Mouse (Mus musculus) forebrain, embryonic 13.5 days (tissue): ENCODE measurements around the gene Itga7. TPM values are rescaled to one million over a fixed set of nuclear protein-coding genes. Genes with fewer than 3 reads are reported as not detected.
A peak's percentile ranks its signal among the peaks of the same experiment; 100 is the strongest.

Source experiments
- ATAC-seq: fragments of 200-750 bp; cut with Nextera tagmentation; 2 replicates; pipeline ENCODE4 v1.8.0; 2017
- H3K27ac ChIP-seq: fragments of 300-500 bp; sonication (generic); 2 replicates; pipeline ENCODE4 v1.5.1; 2015; ENCODE audit warnings: inconsistent platforms, mild to moderate bottlenecking, moderate library complexity
- H3K27me3 ChIP-seq: fragments of 300-500 bp; sonication (generic); 2 replicates; pipeline ENCODE4 v1.6.1; 2015; ENCODE audit warnings: mild to moderate bottlenecking, inconsistent platforms
- H3K36me3 ChIP-seq: fragments of 300-500 bp; sonication (generic); 2 replicates; pipeline ENCODE4 v1.6.1; 2015; ENCODE audit warnings: mild to moderate bottlenecking, inconsistent platforms; ENCODE audit not compliant: poor library complexity, severe bottlenecking
- H3K4me1 ChIP-seq: fragments of 300-500 bp; sonication (generic); 2 replicates; pipeline ENCODE4 v1.6.1; 2015; ENCODE audit warnings: inconsistent platforms
- H3K4me2 ChIP-seq: fragments of 300-500 bp; sonication (generic); 2 replicates; pipeline ENCODE4 v1.6.1; 2015; ENCODE audit warnings: inconsistent platforms, mild to moderate bottlenecking, moderate library complexity
- H3K4me3 ChIP-seq: fragments of 300-500 bp; sonication (generic); 2 replicates; pipeline ENCODE4 v1.5.1; 2015; ENCODE audit warnings: mild to moderate bottlenecking, inconsistent platforms
- H3K9ac ChIP-seq: fragments of 300-500 bp; sonication (generic); 2 replicates; pipeline ENCODE4 v1.6.1; 2015; ENCODE audit warnings: mild to moderate bottlenecking, inconsistent platforms
- H3K9me3 ChIP-seq: fragments of 300-500 bp; sonication (generic); replicated peaks from 2 replicates; pipeline ENCODE4 v1.6.1; 2016; ENCODE audit warnings: inconsistent platforms
- WGBS: fragments of 180-500 bp; shearing (Covaris S2); methylation state at CpG from one replicate; pipeline ENCODE4 v1.1.7; 2015; 5-methylcytosine and 5-hydroxymethylcytosine counted together
- polyA plus RNA-seq: library from polyadenylated mRNA; unstranded; fragments of >200 nt; fragmentation: Nextera tagmentation; extraction: Ambion mirVana; gene quantifications from 2 replicates; pipeline ENCODE4 v1.2.1, GENCODE M21; 2015

Gene Itga7
- 0.63 and 0.83 TPM in 2 replicates for polyA plus RNA-seq

- Histone ChIP-seq H3K4me1 (peaks cover 23% of the 10 kb centered on the region), H3K27me3 (peaks cover 87% of the 10 kb centered on the region), H3K9me3 (no peaks in the 10 kb centered on the region), H3K27ac (no peak within 1 kb of the TSS), H3K4me2 (peak within 1 kb of the TSS; percentile 69), H3K4me3 (peak within 1 kb of the TSS; percentile 38), H3K36me3 (no peaks in the 10 kb centered on the region), H3K9ac (peak within 1 kb of the TSS; percentile 50)
- ATAC-seq: peak; percentile 80
- under 1% methylated on average over 26 of the region's 26 CpGs for WGBS
Observed at GRCm38 (mm10) chr10:128933574-128933973, at the start of gene Itga7. Gene Itga7, plus strand, starts transcription at chr10:128933818.

GRCm38 (mm10) chr10:128888941-128889827 is 44.4 kb upstream of the Itga7 start:
- H3K36me3 ChIP-seq: peaks cover 36% of the 10 kb centered on the region
- WGBS: 3% methylated on average over 5 of the region's 7 CpGs
- peak overlapping the region; percentile 95 for H3K27ac ChIP-seq
- ATAC-seq: peak; percentile 42
- no peaks in the 10 kb centered on the region for H3K9me3 ChIP-seq
- H3K4me2 ChIP-seq: peak overlapping the region; percentile 91
- H3K9ac ChIP-seq: peak overlapping the region; percentile 83
- H3K27me3 ChIP-seq: no peaks in the 10 kb centered on the region
- H3K4me1 ChIP-seq: peaks cover 45% of the 10 kb centered on the region
- H3K4me3 ChIP-seq: peak overlapping the region; percentile 68

GRCm38 (mm10) chr10:128889846-128890245 is 43.8 kb upstream of the Itga7 start:
- Histone ChIP-seq H3K4me3 (peak overlapping the region; percentile 68), H3K36me3 (peaks cover 30% of the 10 kb centered on the region), H3K4me1 (peaks cover 45% of the 10 kb centered on the region), H3K27me3 (no peaks in the 10 kb centered on the region), H3K4me2 (peak overlapping the region; percentile 91), H3K9ac (peak overlapping the region; percentile 83), H3K9me3 (no peaks in the 10 kb centered on the region), H3K27ac (peak overlapping the region; percentile 95)
- 0% methylated on average over 1 of the region's 2 CpGs for WGBS
- no peak for ATAC-seq

- Histone ChIP-seq H3K9ac (peak overlapping the region; percentile 83), H3K27me3 (peaks cover 1% of the 10 kb centered on the region; the same call in 1 of the 2 replicates), H3K4me3 (peak overlapping the region; percentile 68), H3K4me2 (peak overlapping the region; percentile 91), H3K4me1 (peaks cover 47% of the 10 kb centered on the region), H3K27ac (peak overlapping the region; percentile 95), H3K9me3 (no peaks in the 10 kb centered on the region), H3K36me3 (peaks cover 22% of the 10 kb centered on the region)
- ATAC-seq: 0 out of 2 replicates have a peak, but pooled peaks have one; percentile 3
- WGBS: 0% methylated on average over 40 of the region's 40 CpGs
Observed at GRCm38 (mm10) chr10:128890383-128891295, 43.0 kb upstream of the Itga7 start.

- Histone ChIP-seq H3K4me3 (peak within 1 kb of the TSS; percentile 68), H3K4me2 (peak within 1 kb of the TSS; percentile 91), H3K27ac (peak within 1 kb of the TSS; percentile 95), H3K9ac (peak within 1 kb of the TSS; percentile 83), H3K27me3 (peaks cover 10% of the 10 kb centered on the region), H3K36me3 (peaks cover 13% of the 10 kb centered on the region), H3K9me3 (no peaks in the 10 kb centered on the region), H3K4me1 (peaks cover 55% of the 10 kb centered on the region)
- peak; percentile 88 for ATAC-seq
- WGBS: 1% methylated on average over 41 of the region's 89 CpGs
Observed at GRCm38 (mm10) chr10:128891296-128892094, 42.1 kb upstream of the Itga7 start, which contains the start of gene Gdf11. Gene Gdf11, minus strand, starts transcription at chr10:128891718.

- peaks cover 55% of the 10 kb centered on the region for H3K4me1 ChIP-seq
Observed at GRCm38 (mm10) chr10:128892246-128892645, 41.4 kb upstream of the Itga7 start.

GRCm38 (mm10) chr10:128895437-128895836 is 38.2 kb upstream of the Itga7 start:
- no peak overlapping the region for H3K27ac ChIP-seq
- no peaks in the 10 kb centered on the region for H3K9me3 ChIP-seq
- peak overlapping the region; percentile 34 for H3K4me2 ChIP-seq
- peaks cover 25% of the 10 kb centered on the region for H3K4me1 ChIP-seq
- H3K27me3 ChIP-seq: peaks cover 16% of the 10 kb centered on the region
- WGBS: under 1% methylated on average over 9 of the region's 9 CpGs
- 0 out of 2 replicates have a peak overlapping the region, but pooled peaks have one; percentile 14 for H3K4me3 ChIP-seq
- no peak overlapping the region for H3K9ac ChIP-seq
- 0 out of 2 replicates have a peak, but pooled peaks have one; percentile 14 for ATAC-seq
- no peaks in the 10 kb centered on the region for H3K36me3 ChIP-seq

More at GRCm38 (mm10) chr10:128892246-128892645, 41.4 kb upstream of the Itga7 start:
- peak overlapping the region; percentile 95 for H3K27ac ChIP-seq
- peak; percentile 20 for ATAC-seq
- peak overlapping the region; percentile 68 for H3K4me3 ChIP-seq
- peak overlapping the region; percentile 83 for H3K9ac ChIP-seq
- peak overlapping the region; percentile 91 for H3K4me2 ChIP-seq
- 3% methylated on average over 9 of the region's 9 CpGs for WGBS
- H3K36me3 ChIP-seq: peaks cover 8% of the 10 kb centered on the region; the same call in 1 of the 2 replicates
- no peaks in the 10 kb centered on the region for H3K9me3 ChIP-seq
- H3K27me3 ChIP-seq: peaks cover 16% of the 10 kb centered on the region

GRCm38 (mm10) chr10:128895952-128896693 is 37.5 kb upstream of the Itga7 start:
- ATAC-seq: peak; percentile 14; the same call in 1 of the 2 replicates
- WGBS: 5% methylated on average over 17 of the region's 17 CpGs
- peak overlapping the region; percentile 14 for H3K4me3 ChIP-seq
- H3K4me1 ChIP-seq: peaks cover 20% of the 10 kb centered on the region
- no peak overlapping the region for H3K27ac ChIP-seq
- H3K9ac ChIP-seq: peak overlapping the region; percentile 23; the same call in 1 of the 2 replicates
- H3K9me3 ChIP-seq: no peaks in the 10 kb centered on the region
- peak overlapping the region; percentile 34 for H3K4me2 ChIP-seq
- no peaks in the 10 kb centered on the region for H3K36me3 ChIP-seq
- peaks cover 16% of the 10 kb centered on the region for H3K27me3 ChIP-seq

GRCm38 (mm10) chr10:128896807-128897206 is 36.8 kb upstream of the Itga7 start:
- Histone ChIP-seq H3K36me3 (no peaks in the 10 kb centered on the region), H3K4me2 (0 out of 2 replicates have a peak overlapping the region, but pooled peaks have one; percentile 34), H3K27me3 (peaks cover 16% of the 10 kb centered on the region), H3K9me3 (no peaks in the 10 kb centered on the region), H3K27ac (no peak overlapping the region), H3K9ac (no peak overlapping the region), H3K4me1 (peaks cover 20% of the 10 kb centered on the region), H3K4me3 (no peak overlapping the region)
- 53% methylated on average over 1 of the region's 1 CpGs for WGBS
- ATAC-seq: no peak

- no peak overlapping the region for H3K4me2 ChIP-seq
- H3K4me1 ChIP-seq: peaks cover 16% of the 10 kb centered on the region
- H3K27ac ChIP-seq: no peak overlapping the region
- no peaks in the 10 kb centered on the region for H3K36me3 ChIP-seq
- H3K4me3 ChIP-seq: no peak overlapping the region
- H3K9ac ChIP-seq: no peak overlapping the region
- H3K9me3 ChIP-seq: no peaks in the 10 kb centered on the region
- ATAC-seq: no peak
- peaks cover 16% of the 10 kb centered on the region for H3K27me3 ChIP-seq
- WGBS: 26% methylated on average over 1 of the region's 1 CpGs
Observed at GRCm38 (mm10) chr10:128897501-128897900, 36.1 kb upstream of the Itga7 start.
